Mouse (Mus musculus) cerebellum, postnatal 25 days (tissue): ENCODE measurements at regions not wholly inside any gene's neighbourhood (a gene's known extent, or its start where the extent isn't known, plus 50 kb on each side); places are given as distances from the start of the nearest gene placed in this dataset.

Source experiments
- DNase-seq, 2 experiments: peaks; one replicate each; pipeline ENCODE4 v3.0.0; 2021; ENCODE audit warnings: mixed read lengths in 2 of 2

DNA sequence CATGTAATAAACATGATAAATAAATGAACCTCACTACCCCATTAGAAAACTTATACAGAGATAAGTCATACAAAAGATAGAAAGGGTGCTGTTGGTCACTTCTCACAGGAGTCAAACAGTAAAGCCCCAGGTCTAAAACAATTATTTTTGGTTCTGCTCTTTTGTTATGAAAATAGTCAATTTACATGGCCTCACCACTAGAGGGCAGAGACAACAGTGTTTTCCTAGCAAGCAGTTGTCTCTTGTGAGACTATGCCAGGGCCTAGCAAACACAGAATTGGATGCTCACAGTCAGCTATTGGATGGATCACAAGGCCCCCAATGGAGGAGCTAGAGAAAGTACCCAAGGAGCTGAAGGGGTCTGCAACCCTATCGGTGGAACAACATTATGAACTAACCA, 96.3 kb upstream of the 4930550L24Rik start:
- peak in 1 of 2 experiments; percentile 4 for DNase-seq
